ENCODE assay signal across 8 mouse cellular contexts in the genomic region with DNA sequence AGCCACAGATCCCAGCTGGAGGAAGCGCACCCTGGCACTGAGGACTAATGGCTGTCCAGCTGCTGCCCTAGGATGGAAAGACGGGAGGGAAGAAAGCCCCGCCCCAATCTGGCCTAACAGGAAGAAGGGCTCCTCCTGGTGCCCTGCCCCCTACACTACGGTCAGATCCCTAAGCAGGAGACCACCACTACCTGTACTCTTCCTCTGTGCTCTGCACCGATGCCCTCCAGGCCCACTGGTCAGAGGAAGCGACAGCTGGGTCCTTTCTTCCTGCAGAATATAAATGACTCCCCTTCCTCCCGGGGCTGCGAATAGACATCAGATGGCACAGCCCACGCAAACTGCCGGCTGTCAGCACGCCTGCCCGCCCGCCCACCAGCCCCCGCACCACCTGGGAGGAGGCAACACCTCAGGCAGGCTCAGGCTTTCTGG. TPM values are rescaled to one million over a fixed set of nuclear protein-coding genes. Genes with fewer than 3 reads are reported as not detected.
DNase-seq lines count a peak whose midpoint lies in the region; ATAC-seq lines count a peak whose summit lies in the region.

No protein-coding gene starts in this region.

- peak overlapping the region; percentile 79 for H3K27ac ChIP-seq in forebrain, embryonic 12.5 days
- no peak overlapping the region for H3K27ac ChIP-seq in intestine, embryonic 14.5 days (ENCODE audit: low read depth)
- H3K27ac ChIP-seq in limb, embryonic 12.5 days: no peak overlapping the region
- peak overlapping the region; percentile 78 for H3K27ac ChIP-seq in neural tube, embryonic 11.5 days (ENCODE audit: low read depth, low read length)

- DNase-seq in urinary bladder, postnatal 14 days (ENCODE audit: low spot score): peak; percentile 40
- DNase-seq in urinary bladder, postnatal 4 days (ENCODE audit: low spot score in 2 of 2): no peak
- peak; percentile 64 for DNase-seq in intestine, embryonic 14.5 days (ENCODE audit: low spot score)
- peak; percentile 73 for DNase-seq in neural tube, embryonic 11.5 days (ENCODE audit: low spot score)

- peaks cover 45% of the 10 kb centered on the region for H3K4me1 ChIP-seq in forebrain, embryonic 12.5 days
- peaks cover 14% of the 10 kb centered on the region; the same call in 1 of the 2 replicates for H3K4me1 ChIP-seq in intestine, embryonic 14.5 days (replicated peaks; ENCODE audit: control insufficient read depth, insufficient read depth, low read length)
- peaks cover 40% of the 10 kb centered on the region for H3K4me1 ChIP-seq in limb, embryonic 12.5 days (replicated peaks)
- H3K4me1 ChIP-seq in neural tube, embryonic 11.5 days (ENCODE audit: control insufficient read depth, insufficient read depth, low read length): peaks cover 19% of the 10 kb centered on the region

- no peak overlapping the region for H3K4me3 ChIP-seq in forebrain, embryonic 12.5 days (replicated peaks)
- no peak overlapping the region for H3K4me3 ChIP-seq in intestine, embryonic 14.5 days (ENCODE audit: low read depth, low read length)
- 0 out of 2 replicates have a peak overlapping the region, but pooled peaks have one; percentile 3 for H3K4me3 ChIP-seq in limb, embryonic 12.5 days (replicated peaks)
- no peak overlapping the region for H3K4me3 ChIP-seq in neural tube, embryonic 11.5 days (ENCODE audit: low read depth, low read length)

- peak; percentile 36; the same call in 1 of the 2 replicates for ATAC-seq in forebrain, embryonic 12.5 days (ENCODE audit: low FRiP score)
- ATAC-seq in intestine, embryonic 14.5 days (replicated peaks; ENCODE audit: low FRiP score, low TSS enrichment, low read depth): 0 out of 2 replicates have a peak, but pooled peaks have one; percentile 12
- ATAC-seq in limb, embryonic 12.5 days (ENCODE audit: insufficient number of reproducible peaks, insufficient read depth, low FRiP score, low TSS enrichment, low read depth): no peak
- ATAC-seq in neural tube, embryonic 11.5 days (ENCODE audit: insufficient read depth, low FRiP score, low TSS enrichment): peak; percentile 54; the same call in 1 of the 2 replicates
- no peak for ATAC-seq in megakaryocyte, adult 5-6 weeks (ENCODE audit: poor library complexity, severe bottlenecking)
- ATAC-seq in monocyte, adult 5-6 weeks (replicated peaks; ENCODE audit: insufficient number of reproducible peaks, low FRiP score, low TSS enrichment, poor library complexity, severe bottlenecking): no peak

- H3K4me2 ChIP-seq in forebrain, embryonic 12.5 days: peak overlapping the region; percentile 24
- H3K4me2 ChIP-seq in intestine, embryonic 14.5 days (ENCODE audit: low read length): peak overlapping the region; percentile 30
- peak overlapping the region; percentile 45 for H3K4me2 ChIP-seq in limb, embryonic 12.5 days
- H3K4me2 ChIP-seq in neural tube, embryonic 11.5 days (ENCODE audit: low read depth): peak overlapping the region; percentile 14

- 21% methylated on average over 14 of the region's 14 CpGs for WGBS in forebrain, embryonic 12.5 days
- 17% methylated on average over 13 of the region's 14 CpGs for WGBS in intestine, embryonic 14.5 days
- WGBS in limb, embryonic 12.5 days: 14% methylated on average over 14 of the region's 14 CpGs
- WGBS in neural tube, embryonic 11.5 days: 19% methylated on average over 13 of the region's 14 CpGs

- no peak overlapping the region for H3K9ac ChIP-seq in forebrain, embryonic 12.5 days
- H3K9ac ChIP-seq in intestine, embryonic 14.5 days (ENCODE audit: low read length): no peak overlapping the region
- peak overlapping the region; percentile 28; the same call in 1 of the 2 replicates for H3K9ac ChIP-seq in limb, embryonic 12.5 days (replicated peaks)
- H3K9ac ChIP-seq in neural tube, embryonic 11.5 days (ENCODE audit: low read length): peak overlapping the region; percentile 22; the same call in 1 of the 2 replicates

- H3K36me3 ChIP-seq in forebrain, embryonic 12.5 days (replicated peaks): peaks cover 19% of the 10 kb centered on the region
- H3K36me3 ChIP-seq in intestine, embryonic 14.5 days (ENCODE audit: control insufficient read depth, insufficient read depth, low read length): peaks cover 16% of the 10 kb centered on the region
- H3K36me3 ChIP-seq in limb, embryonic 12.5 days: peaks cover 23% of the 10 kb centered on the region
- 0 out of 2 replicates have a peak, but pooled peaks cover 2% of the 10 kb centered on the region for H3K36me3 ChIP-seq in neural tube, embryonic 11.5 days (ENCODE audit: control insufficient read depth, insufficient read depth, low read length)

- H3K27me3 ChIP-seq in forebrain, embryonic 12.5 days: no peaks in the 10 kb centered on the region
- H3K27me3 ChIP-seq in intestine, embryonic 14.5 days (replicated peaks; ENCODE audit: control insufficient read depth, insufficient read depth, low read length): no peaks in the 10 kb centered on the region
- no peaks in the 10 kb centered on the region for H3K27me3 ChIP-seq in limb, embryonic 12.5 days
- H3K27me3 ChIP-seq in neural tube, embryonic 11.5 days (ENCODE audit: control insufficient read depth, insufficient read depth, low read length): no peaks in the 10 kb centered on the region

- H3K9me3 ChIP-seq in forebrain, embryonic 12.5 days: no peaks in the 10 kb centered on the region
- no peaks in the 10 kb centered on the region for H3K9me3 ChIP-seq in intestine, embryonic 14.5 days (ENCODE audit: control insufficient read depth, low read length)
- no peaks in the 10 kb centered on the region for H3K9me3 ChIP-seq in limb, embryonic 12.5 days
- H3K9me3 ChIP-seq in neural tube, embryonic 11.5 days (ENCODE audit: control insufficient read depth, low read length): no peaks in the 10 kb centered on the region

RNA-seq across cellular contexts. Expression of gene Cyb561d1, which starts 3.9 kb away (rescaled TPM):
- 4.3 and 5.6 TPM in 2 replicates for polyA plus RNA-seq in forebrain, embryonic 12.5 days (2016; fragmentation: Nextera tagmentation; extraction: Ambion mirVana)
- polyA plus RNA-seq in intestine, embryonic 14.5 days (2014; fragmentation: Nextera tagmentation; extraction: Ambion mirVana): 2.3 and 2.6 TPM in 2 replicates
- polyA plus RNA-seq in limb, embryonic 12.5 days (2016; fragmentation: Nextera tagmentation; extraction: Ambion mirVana): 1.7 TPM in 2 replicates
- polyA plus RNA-seq in neural tube, embryonic 11.5 days (2014; fragmentation: Nextera tagmentation; extraction: Ambion mirVana): 2.1 and 2.9 TPM in 2 replicates
- total RNA-seq in megakaryocyte, adult 5-6 weeks (2015): 4.9 and 6.7 TPM in 2 replicates
- total RNA-seq in megakaryocyte, adult 5-6 weeks (2017): 10.3 and 12.0 TPM in 2 replicates
- 13.0 to 22.3 TPM (median 15.0 TPM) in 3 replicates for total RNA-seq in monocyte, adult 5-6 weeks (2017)

RNA-seq across cellular contexts. Expression of gene Amigo1, which starts 10.9 kb away (rescaled TPM):
- polyA plus RNA-seq in forebrain, embryonic 12.5 days (2016; fragmentation: Nextera tagmentation; extraction: Ambion mirVana): 7.5 and 8.9 TPM in 2 replicates
- 3.0 and 3.5 TPM in 2 replicates for polyA plus RNA-seq in intestine, embryonic 14.5 days (2014; fragmentation: Nextera tagmentation; extraction: Ambion mirVana)
- polyA plus RNA-seq in limb, embryonic 12.5 days (2016; fragmentation: Nextera tagmentation; extraction: Ambion mirVana): 4.4 and 5.8 TPM in 2 replicates
- polyA plus RNA-seq in neural tube, embryonic 11.5 days (2014; fragmentation: Nextera tagmentation; extraction: Ambion mirVana): 6.5 and 7.2 TPM in 2 replicates
- total RNA-seq in megakaryocyte, adult 5-6 weeks (2015): 1.4 and 3.3 TPM in 2 replicates
- 1.4 and 2.2 TPM in 2 replicates for total RNA-seq in megakaryocyte, adult 5-6 weeks (2017)
- 3.7 to 6.2 TPM (median 4.2 TPM) in 3 replicates for total RNA-seq in monocyte, adult 5-6 weeks (2017)

RNA-seq across cellular contexts. Expression of gene Atxn7l2, which starts 13.7 kb away (rescaled TPM):
- polyA plus RNA-seq in forebrain, embryonic 12.5 days (2016; fragmentation: Nextera tagmentation; extraction: Ambion mirVana): 24.0 and 28.1 TPM in 2 replicates
- 15.3 and 15.5 TPM in 2 replicates for polyA plus RNA-seq in intestine, embryonic 14.5 days (2014; fragmentation: Nextera tagmentation; extraction: Ambion mirVana)
- polyA plus RNA-seq in limb, embryonic 12.5 days (2016; fragmentation: Nextera tagmentation; extraction: Ambion mirVana): 25.2 and 26.0 TPM in 2 replicates
- polyA plus RNA-seq in neural tube, embryonic 11.5 days (2014; fragmentation: Nextera tagmentation; extraction: Ambion mirVana): 21.1 and 24.5 TPM in 2 replicates
- total RNA-seq in megakaryocyte, adult 5-6 weeks (2015): 3.1 and 4.7 TPM in 2 replicates
- 1.5 and 2.0 TPM in 2 replicates for total RNA-seq in megakaryocyte, adult 5-6 weeks (2017)
- 4.0 to 7.1 TPM (median 6.8 TPM) in 3 replicates for total RNA-seq in monocyte, adult 5-6 weeks (2017)

RNA-seq across cellular contexts. Expression of gene Sypl2, which starts 29.4 kb away (rescaled TPM):
- 2.6 and 2.8 TPM in 2 replicates for polyA plus RNA-seq in forebrain, embryonic 12.5 days (2016; fragmentation: Nextera tagmentation; extraction: Ambion mirVana)
- 0.08 and 0.36 TPM in 2 replicates for polyA plus RNA-seq in intestine, embryonic 14.5 days (2014; fragmentation: Nextera tagmentation; extraction: Ambion mirVana)
- polyA plus RNA-seq in limb, embryonic 12.5 days (2016; fragmentation: Nextera tagmentation; extraction: Ambion mirVana): 0.64 and 0.87 TPM in 2 replicates
- polyA plus RNA-seq in neural tube, embryonic 11.5 days (2014; fragmentation: Nextera tagmentation; extraction: Ambion mirVana): 0.46 and 0.76 TPM in 2 replicates
- not detected in 2 replicates for total RNA-seq in megakaryocyte, adult 5-6 weeks (2015)
- not detected in 2 replicates for total RNA-seq in megakaryocyte, adult 5-6 weeks (2017)
- not detected in 3 replicates for total RNA-seq in monocyte, adult 5-6 weeks (2017)

RNA-seq across cellular contexts. Expression of gene Gpr61, which starts 42.4 kb away (rescaled TPM):
- 0.44 and 0.63 TPM in 2 replicates for polyA plus RNA-seq in forebrain, embryonic 12.5 days (2016; fragmentation: Nextera tagmentation; extraction: Ambion mirVana)
- 0.04 and 0.26 TPM in 2 replicates for polyA plus RNA-seq in intestine, embryonic 14.5 days (2014; fragmentation: Nextera tagmentation; extraction: Ambion mirVana)
- 0.05 and 0.10 TPM in 2 replicates for polyA plus RNA-seq in limb, embryonic 12.5 days (2016; fragmentation: Nextera tagmentation; extraction: Ambion mirVana)
- polyA plus RNA-seq in neural tube, embryonic 11.5 days (2014; fragmentation: Nextera tagmentation; extraction: Ambion mirVana): 0.45 and 1.1 TPM in 2 replicates
- total RNA-seq in megakaryocyte, adult 5-6 weeks (2015): not detected in 2 replicates
- total RNA-seq in megakaryocyte, adult 5-6 weeks (2017): not detected in 2 replicates
- total RNA-seq in monocyte, adult 5-6 weeks (2017): not detected in 3 replicates

Comparison
In these comparisons a context has a peak if more than half of its experiments do, and no peak if none do; other contexts are left out.
1. DNase-seq: peak in urinary bladder, postnatal 14 days (single experiment), intestine, embryonic 14.5 days (single experiment) and neural tube, embryonic 11.5 days (single experiment); none in urinary bladder, postnatal 4 days (0 of 2).
2. ATAC-seq: peak in forebrain, embryonic 12.5 days (single experiment), intestine, embryonic 14.5 days (single experiment) and neural tube, embryonic 11.5 days (single experiment); none in limb, embryonic 12.5 days (single experiment), megakaryocyte, adult 5-6 weeks (single experiment) and monocyte, adult 5-6 weeks (single experiment).
3. H3K27ac ChIP-seq: peak in forebrain, embryonic 12.5 days (single experiment) and neural tube, embryonic 11.5 days (single experiment); none in intestine, embryonic 14.5 days (single experiment) and limb, embryonic 12.5 days (single experiment).
4. H3K9ac ChIP-seq: peak in limb, embryonic 12.5 days (single experiment) and neural tube, embryonic 11.5 days (single experiment); none in forebrain, embryonic 12.5 days (single experiment) and intestine, embryonic 14.5 days (single experiment).
5. Peak in every context shown above with its lines, with median percentiles within 50 percentile points of each other: H3K4me2 ChIP-seq.